Mouse (Mus musculus) ovary, postnatal 10 days (tissue): ENCODE measurements at regions not wholly inside any gene's neighbourhood (a gene's known extent, or its start where the extent isn't known, plus 50 kb on each side); places are given as distances from the start of the nearest gene placed in this dataset.
"Not testable (repeated sequence)": the region's sequence is repeated elsewhere in the genome, so short reads cannot be mapped to it uniquely, and the experiment has no call there.

ENCODE experiments used
- DNase-seq: peaks from one replicate; pipeline ENCODE4 v3.0.0; 2022; ENCODE audit warnings: low spot score

GRCm38 (mm10) chr3:39780270-39780669 is 750.8 kb upstream of the Intu start:
- no peak for DNase-seq

GRCm38 (mm10) chr3:39784901-39785300 is 746.2 kb upstream of the Intu start:
- DNase-seq = no peak

- no peak for DNase-seq
Measured at GRCm38 (mm10) chr3:39809586-39809985, 721.5 kb upstream of the Intu start.

- no peak for DNase-seq
Measured at GRCm38 (mm10) chr3:39814814-39815213, 716.3 kb upstream of the Intu start.

GRCm38 (mm10) chr3:39830488-39831056 is 700.5 kb upstream of the Intu start:
- DNase-seq = no peak

- DNase-seq = no peak
Measured at GRCm38 (mm10) chr3:39838377-39839145, 692.5 kb upstream of the Intu start.

- no peak for DNase-seq
Measured at GRCm38 (mm10) chr3:39840946-39841345, 690.1 kb upstream of the Intu start.

- DNase-seq = no peak
Measured at GRCm38 (mm10) chr3:39845123-39845522, 686.0 kb upstream of the Intu start.

- DNase-seq = no peak
Measured at GRCm38 (mm10) chr3:39848829-39849228, 682.3 kb upstream of the Intu start.

GRCm38 (mm10) chr3:39857214-39857839 is 673.8 kb upstream of the Intu start:
- no peak for DNase-seq

GRCm38 (mm10) chr3:39876046-39876445 is 655.0 kb upstream of the Intu start:
- DNase-seq = not testable (repeated sequence)

GRCm38 (mm10) chr3:39884370-39884769 is 646.7 kb upstream of the Intu start:
- no peak for DNase-seq

GRCm38 (mm10) chr3:39888376-39888775 is 642.7 kb upstream of the Intu start:
- no peak for DNase-seq

- no peak for DNase-seq
Measured at GRCm38 (mm10) chr3:39889222-39889621, 641.9 kb upstream of the Intu start.

- DNase-seq = no peak
Measured at GRCm38 (mm10) chr3:39898961-39899360, 632.1 kb upstream of the Intu start.

- no peak for DNase-seq
Measured at GRCm38 (mm10) chr3:39900207-39900606, 630.9 kb upstream of the Intu start.

- no peak for DNase-seq
Measured at GRCm38 (mm10) chr3:39904377-39904776, 626.7 kb upstream of the Intu start.

- DNase-seq = no peak
Measured at GRCm38 (mm10) chr3:39908676-39909362, 622.3 kb upstream of the Intu start.

- DNase-seq = no peak
Measured at GRCm38 (mm10) chr3:39909642-39910041, 621.4 kb upstream of the Intu start.

GRCm38 (mm10) chr3:39918601-39919000 is 612.5 kb upstream of the Intu start:
- DNase-seq = no peak

- no peak for DNase-seq
Measured at GRCm38 (mm10) chr3:39925436-39925835, 605.6 kb upstream of the Intu start.

GRCm38 (mm10) chr3:39928421-39928820 is 602.7 kb upstream of the Intu start:
- no peak for DNase-seq

- DNase-seq = no peak
Measured at GRCm38 (mm10) chr3:39933372-39933771, 597.7 kb upstream of the Intu start.
